Mouse (Mus musculus) megakaryocyte-erythroid progenitor cell, adult 5-6 weeks (primary cell): ENCODE measurements around the gene Rhox4f. TPM values are rescaled to one million over a fixed set of nuclear protein-coding genes. Genes with fewer than 3 reads are reported as not detected.
"Not testable (repeated sequence)": the region's sequence is repeated elsewhere in the genome, so short reads cannot be mapped to it uniquely, and the experiment has no call there.

ENCODE experiments used
- ATAC-seq: replicated peaks from 2 replicates; pipeline ENCODE4 v1.8.0; 2016; ENCODE audit warnings: mild to moderate bottlenecking, inconsistent platforms; ENCODE audit not compliant: severe bottlenecking, poor library complexity, low FRiP score, low TSS enrichment
- total RNA-seq, 2 experiments: library from RNA; stranded (forward) in 1 of 2; stranded (reverse) in 1 of 2; fragments of 200-1000, 215-1000 nt in 1 of 2; fragments of >200 nt in 1 of 2; fragmentation: Nextera tagmentation in 1 of 2; gene quantifications; 2 replicates each; pipeline ENCODE4 v1.2.3; 2014 to 2017

Rhox4f gene
- total RNA-seq (2014; fragmentation: Nextera tagmentation) (not detected in 2 replicates), total RNA-seq (2017) (not detected in 2 replicates)

GRCm38 (mm10) chrX:37607604-37608003, at the start of gene Rhox4f:
TSS of gene Rhox4f (minus strand) at chrX:37607704.
- not testable (repeated sequence) for ATAC-seq

GRCm38 (mm10) chrX:37651227-37651626, 43.7 kb upstream of the Rhox4f start, which contains the start of gene Rhox4g:
TSS of gene Rhox4g (minus strand) at chrX:37651327.
- not testable (repeated sequence) for ATAC-seq

GRCm38 (mm10) chrX:37643370-37643769, 35.9 kb upstream of the Rhox4f start, which contains the start of gene Rhox2g:
TSS of gene Rhox2g (minus strand) at chrX:37643470.
- ATAC-seq: not testable (repeated sequence)

GRCm38 (mm10) chrX:37628512-37628911, 21.0 kb upstream of the Rhox4f start, which contains the start of gene Rhox3g:
TSS of gene Rhox3g (minus strand) at chrX:37628612.
- ATAC-seq: not testable (repeated sequence)

- ATAC-seq: not testable (repeated sequence)
These were observed 26.8 kb downstream of the Rhox4f start, which contains the start of gene Rhox3f for GRCm38 (mm10) chrX:37580692-37581091. TSS of gene Rhox3f (plus strand) at chrX:37580992.

GRCm38 (mm10) chrX:37572638-37573037, 34.9 kb downstream of the Rhox4f start:
- not testable (repeated sequence) for ATAC-seq

GRCm38 (mm10) chrX:37571105-37571504, 36.4 kb downstream of the Rhox4f start, which contains the start of gene Rhox2f:
TSS of gene Rhox2f (plus strand) at chrX:37571405.
- not testable (repeated sequence) for ATAC-seq

- not testable (repeated sequence) for ATAC-seq
These were observed 50.4 kb downstream of the Rhox4f start, which contains the start of gene Rhox4e for GRCm38 (mm10) chrX:37557112-37557511. TSS of gene Rhox4e (plus strand) at chrX:37557412.

Other genes with a start within 250 kb of the Rhox4f start
- not detected in 2 replicates for gene Rhox3a2, start 227.7 kb downstream of the Rhox4f start, total RNA-seq (2014; fragmentation: Nextera tagmentation)
- gene Rhox3a2, start 227.7 kb downstream of the Rhox4f start, total RNA-seq (2017): not detected in 2 replicates
- not detected in 2 replicates for gene Rhox4a2, start 216.9 kb downstream of the Rhox4f start, total RNA-seq (2014; fragmentation: Nextera tagmentation)
- not detected in 2 replicates for gene Rhox4a2, start 216.9 kb downstream of the Rhox4f start, total RNA-seq (2017)
- not detected in 2 replicates for gene Rhox2b, start 195.6 kb downstream of the Rhox4f start, total RNA-seq (2014; fragmentation: Nextera tagmentation)
- not detected in 2 replicates for gene Rhox2b, start 195.6 kb downstream of the Rhox4f start, total RNA-seq (2017)
- not detected in 2 replicates for gene Rhox4b, start 175.2 kb downstream of the Rhox4f start, total RNA-seq (2014; fragmentation: Nextera tagmentation)
- gene Rhox4b, start 175.2 kb downstream of the Rhox4f start, total RNA-seq (2017): not detected in 2 replicates
- not detected in 2 replicates for gene Rhox2c, start 154.0 kb downstream of the Rhox4f start, total RNA-seq (2014; fragmentation: Nextera tagmentation)
- not detected in 2 replicates for gene Rhox2c, start 154.0 kb downstream of the Rhox4f start, total RNA-seq (2017)
- gene Rhox3c, start 149.1 kb downstream of the Rhox4f start, total RNA-seq (2014; fragmentation: Nextera tagmentation): not detected in 2 replicates
- not detected in 2 replicates for gene Rhox3c, start 149.1 kb downstream of the Rhox4f start, total RNA-seq (2017)
- gene Rhox4c, start 127.4 kb downstream of the Rhox4f start, total RNA-seq (2014; fragmentation: Nextera tagmentation): not detected in 2 replicates
- not detected in 2 replicates for gene Rhox4c, start 127.4 kb downstream of the Rhox4f start, total RNA-seq (2017)
- not detected in 2 replicates for gene Rhox2d, start 114.3 kb downstream of the Rhox4f start, total RNA-seq (2014; fragmentation: Nextera tagmentation)
- not detected in 2 replicates for gene Rhox2d, start 114.3 kb downstream of the Rhox4f start, total RNA-seq (2017)
- gene Rhox4d, start 93.3 kb downstream of the Rhox4f start, total RNA-seq (2014; fragmentation: Nextera tagmentation): not detected in 2 replicates
- not detected in 2 replicates for gene Rhox4d, start 93.3 kb downstream of the Rhox4f start, total RNA-seq (2017)
- not detected in 2 replicates for gene Rhox2e, start 77.3 kb downstream of the Rhox4f start, total RNA-seq (2014; fragmentation: Nextera tagmentation)
- gene Rhox2e, start 77.3 kb downstream of the Rhox4f start, total RNA-seq (2017): not detected in 2 replicates
- gene Rhox3e, start 65.7 kb downstream of the Rhox4f start, total RNA-seq (2014; fragmentation: Nextera tagmentation): not detected in 2 replicates
- not detected in 2 replicates for gene Rhox3e, start 65.7 kb downstream of the Rhox4f start, total RNA-seq (2017)
- not detected in 2 replicates for gene Rhox4e, start 50.3 kb downstream of the Rhox4f start, total RNA-seq (2014; fragmentation: Nextera tagmentation)
- gene Rhox4e, start 50.3 kb downstream of the Rhox4f start, total RNA-seq (2017): not detected in 2 replicates
- gene Rhox2f, start 36.3 kb downstream of the Rhox4f start, total RNA-seq (2014; fragmentation: Nextera tagmentation): not detected in 2 replicates
- not detected in 2 replicates for gene Rhox2f, start 36.3 kb downstream of the Rhox4f start, total RNA-seq (2017)
- gene Rhox3f, start 26.7 kb downstream of the Rhox4f start, total RNA-seq (2014; fragmentation: Nextera tagmentation): not detected in 2 replicates
- not detected in 2 replicates for gene Rhox3f, start 26.7 kb downstream of the Rhox4f start, total RNA-seq (2017)
- not detected in 2 replicates for gene Rhox3g, start 20.9 kb upstream of the Rhox4f start, total RNA-seq (2014; fragmentation: Nextera tagmentation)
- gene Rhox3g, start 20.9 kb upstream of the Rhox4f start, total RNA-seq (2017): not detected in 2 replicates
- gene Rhox2g, start 35.8 kb upstream of the Rhox4f start, total RNA-seq (2014; fragmentation: Nextera tagmentation): not detected in 2 replicates
- gene Rhox2g, start 35.8 kb upstream of the Rhox4f start, total RNA-seq (2017): not detected in 2 replicates
- not detected in 2 replicates for gene Rhox4g, start 43.6 kb upstream of the Rhox4f start, total RNA-seq (2014; fragmentation: Nextera tagmentation)
- gene Rhox4g, start 43.6 kb upstream of the Rhox4f start, total RNA-seq (2017): not detected in 2 replicates
- gene Rhox3h, start 61.1 kb upstream of the Rhox4f start, total RNA-seq (2014; fragmentation: Nextera tagmentation): not detected in 2 replicates
- not detected in 2 replicates for gene Rhox3h, start 61.1 kb upstream of the Rhox4f start, total RNA-seq (2017)
- not detected in 2 replicates for gene Rhox2h, start 65.6 kb upstream of the Rhox4f start, total RNA-seq (2014; fragmentation: Nextera tagmentation)
- gene Rhox2h, start 65.6 kb upstream of the Rhox4f start, total RNA-seq (2017): not detected in 2 replicates
- not detected in 2 replicates for gene Rhox5, start 197.1 kb upstream of the Rhox4f start, total RNA-seq (2014; fragmentation: Nextera tagmentation)
- not detected in 2 replicates for gene Rhox5, start 197.1 kb upstream of the Rhox4f start, total RNA-seq (2017)
- gene Rhox6, start 219.2 kb upstream of the Rhox4f start, total RNA-seq (2014; fragmentation: Nextera tagmentation): not detected in 2 replicates
- not detected in 2 replicates for gene Rhox6, start 219.2 kb upstream of the Rhox4f start, total RNA-seq (2017)
- gene Rhox7a, start 224.0 kb upstream of the Rhox4f start, total RNA-seq (2014; fragmentation: Nextera tagmentation): not detected in 2 replicates
- not detected in 2 replicates for gene Rhox7a, start 224.0 kb upstream of the Rhox4f start, total RNA-seq (2017)